Mouse (Mus musculus) kidney, embryonic 16.5 days (tissue): ENCODE results near the gene Mast4. TPM values are rescaled to one million over a fixed set of nuclear protein-coding genes. Genes with fewer than 3 reads are reported as not detected.
"Not testable (repeated sequence)": the region's sequence is repeated elsewhere in the genome, so short reads cannot be mapped to it uniquely, and the experiment has no call there.

ENCODE experiments used
- ATAC-seq: fragments of 200-750 bp; cut with Nextera tagmentation; 2 replicates; pipeline ENCODE4 v1.8.0; 2017; ENCODE audit warnings: moderate TSS enrichment; ENCODE audit not compliant: low FRiP score, low TSS enrichment
- H3K27ac ChIP-seq: fragments of 300-500 bp; sonication (generic); 2 replicates; pipeline ENCODE4 v1.5.1; 2014; ENCODE audit warnings: low read length
- H3K27me3 ChIP-seq: fragments of 300-500 bp; sonication (generic); 2 replicates; pipeline ENCODE4 v1.6.1; 2014; ENCODE audit warnings: low read length, control low read depth, mixed read lengths; ENCODE audit not compliant: insufficient read depth
- H3K36me3 ChIP-seq: fragments of 300-500 bp; sonication (generic); 2 replicates; pipeline ENCODE4 v1.6.1; 2014; ENCODE audit warnings: low read length, control low read depth, mixed read lengths; ENCODE audit not compliant: insufficient read depth
- H3K4me1 ChIP-seq: fragments of 300-500 bp; sonication (generic); 2 replicates; pipeline ENCODE4 v1.6.1; 2014; ENCODE audit warnings: low read length, control low read depth, mixed read lengths; ENCODE audit not compliant: insufficient read depth
- H3K4me2 ChIP-seq: fragments of 300-500 bp; sonication (generic); replicated peaks from 2 replicates; pipeline ENCODE4 v1.6.1; 2014; ENCODE audit warnings: low read depth, low read length
- H3K4me3 ChIP-seq: fragments of 300-500 bp; sonication (generic); 2 replicates; pipeline ENCODE4 v1.5.1; 2014; ENCODE audit warnings: mild to moderate bottlenecking, low read length
- H3K9ac ChIP-seq: fragments of 300-500 bp; sonication (generic); replicated peaks from 2 replicates; pipeline ENCODE4 v1.6.1; 2014; ENCODE audit warnings: low read length
- H3K9me3 ChIP-seq: fragments of 300-500 bp; sonication (generic); 2 replicates; pipeline ENCODE4 v1.6.1; 2016; ENCODE audit warnings: low read length, control low read depth
- WGBS: fragments of 180-500 bp; shearing (Covaris S2); extraction: QIAGEN DNeasy Blood & Tissue Kit; methylation state at CpG from one replicate; pipeline ENCODE4 v1.1.7; 2014; 5-methylcytosine and 5-hydroxymethylcytosine counted together
- polyA plus RNA-seq: library from polyadenylated mRNA; unstranded; fragments of >200 nt; fragmentation: Nextera tagmentation; extraction: Ambion mirVana; gene quantifications from 2 replicates; pipeline ENCODE4 v1.2.1, GENCODE M21; 2015

Mast4 gene
- polyA plus RNA-seq = 19.9 and 23.5 TPM in 2 replicates

DNA sequence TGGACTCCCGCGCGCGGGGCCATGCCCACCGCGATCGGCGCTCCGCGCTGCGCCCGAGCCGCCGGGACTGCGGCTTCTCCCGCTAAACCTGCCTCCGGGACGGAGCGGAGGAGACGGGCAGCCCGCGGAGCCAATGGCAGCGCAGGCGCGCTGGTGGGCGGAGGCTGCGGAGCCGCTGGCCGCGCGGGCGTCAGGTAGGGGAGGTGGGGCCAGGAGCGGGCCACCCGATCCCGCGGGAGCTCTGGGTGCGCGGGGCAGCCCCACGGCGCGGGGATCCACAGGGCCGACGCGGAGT is at the start of gene Mast4:
TSS of gene Mast4 (minus strand) at position 106 of the 295 bp plus-strand sequence.
- no peaks in the 10 kb centered on the region for H3K36me3 ChIP-seq
- H3K4me2 ChIP-seq = peak within 1 kb of the TSS; percentile 96
- WGBS = under 1% methylated on average over 44 of the region's 44 CpGs
- no peak within 1 kb of the TSS for H3K27ac ChIP-seq
- H3K27me3 ChIP-seq = peaks cover 47% of the 10 kb centered on the region
- ATAC-seq = peak; percentile 98
- peak within 1 kb of the TSS; percentile 77 for H3K4me3 ChIP-seq
- no peaks in the 10 kb centered on the region for H3K9me3 ChIP-seq
- H3K9ac ChIP-seq = peak within 1 kb of the TSS; percentile 72
- H3K4me1 ChIP-seq = peaks cover 18% of the 10 kb centered on the region

DNA sequence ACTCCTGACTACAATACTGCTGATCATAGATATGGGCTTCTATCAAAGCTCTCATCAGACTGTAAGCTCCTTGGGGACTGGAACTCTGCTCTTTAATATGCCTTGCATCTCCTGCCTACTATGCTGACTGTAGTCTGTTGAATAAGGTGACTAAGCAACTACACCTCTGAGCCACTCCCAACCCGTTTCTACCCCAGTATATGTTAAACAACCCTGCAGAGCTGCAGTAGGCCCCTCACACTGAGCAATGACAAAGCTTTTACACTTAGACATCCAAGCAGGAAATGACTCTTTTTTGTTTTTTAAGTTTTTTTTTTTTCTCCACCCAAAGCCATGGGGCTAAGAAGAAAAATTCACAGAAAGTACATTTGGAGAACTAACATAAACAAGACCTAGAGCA is 40.2 kb upstream of the Mast4 start:
- no peak overlapping the region for H3K27ac ChIP-seq
- H3K9ac ChIP-seq = no peak overlapping the region
- no peak for ATAC-seq
- no peak overlapping the region for H3K4me2 ChIP-seq
- WGBS = 45% methylated on average over 1 of the region's 1 CpGs
- no peaks in the 10 kb centered on the region for H3K36me3 ChIP-seq
- H3K27me3 ChIP-seq = no peaks in the 10 kb centered on the region
- H3K4me3 ChIP-seq = no peak overlapping the region
- H3K9me3 ChIP-seq = no peaks in the 10 kb centered on the region
- H3K4me1 ChIP-seq = no peaks in the 10 kb centered on the region

- Histone ChIP-seq H3K4me3 (no peak overlapping the region), H3K36me3 (no peaks in the 10 kb centered on the region), H3K9ac (no peak overlapping the region), H3K27me3 (no peaks in the 10 kb centered on the region), H3K9me3 (no peaks in the 10 kb centered on the region), H3K4me1 (no peaks in the 10 kb centered on the region), H3K4me2 (no peak overlapping the region), H3K27ac (no peak overlapping the region)
- no peak for ATAC-seq
- 78% methylated on average over 7 of the region's 7 CpGs for WGBS
These were observed 34.9 kb upstream of the Mast4 start for GRCm38 (mm10) chr13:103369194-103369593.

- H3K4me3 ChIP-seq = no peak overlapping the region
- no peak overlapping the region for H3K9ac ChIP-seq
- H3K4me2 ChIP-seq = no peak overlapping the region
- no peak for ATAC-seq
- no peaks in the 10 kb centered on the region for H3K9me3 ChIP-seq
- H3K27me3 ChIP-seq = no peaks in the 10 kb centered on the region
- no peak overlapping the region for H3K27ac ChIP-seq
- H3K36me3 ChIP-seq = no peaks in the 10 kb centered on the region
- H3K4me1 ChIP-seq = no peaks in the 10 kb centered on the region
- WGBS = 41% methylated on average over 10 of the region's 10 CpGs
These were observed 28.9 kb upstream of the Mast4 start for GRCm38 (mm10) chr13:103363181-103363580.

DNA sequence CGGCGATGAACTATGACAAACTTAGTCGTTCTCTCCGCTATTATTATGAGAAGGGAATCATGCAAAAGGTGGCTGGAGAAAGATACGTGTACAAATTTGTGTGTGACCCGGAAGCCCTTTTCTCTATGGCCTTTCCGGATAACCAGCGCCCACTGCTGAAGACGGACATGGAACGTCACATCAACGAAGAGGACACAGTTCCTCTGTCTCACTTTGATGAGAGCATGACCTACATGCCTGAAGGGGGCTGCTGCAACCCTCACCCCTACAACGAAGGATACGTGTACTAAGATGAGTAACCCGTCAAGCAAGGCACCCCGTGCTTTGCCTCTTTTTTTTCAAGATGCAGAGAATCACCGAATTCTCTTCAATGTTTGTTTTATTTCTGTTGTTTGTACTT is 23.1 kb upstream of the Mast4 start:
- not testable (repeated sequence) for H3K27ac ChIP-seq, H3K4me3 ChIP-seq, H3K27me3 ChIP-seq, ATAC-seq, H3K9me3 ChIP-seq, H3K9ac ChIP-seq, H3K4me2 ChIP-seq, H3K36me3 ChIP-seq, H3K4me1 ChIP-seq
- 96% methylated on average over 16 of the region's 16 CpGs for WGBS

GRCm38 (mm10) chr13:103356909-103357308 is 22.6 kb upstream of the Mast4 start:
- H3K27ac ChIP-seq, H3K4me3 ChIP-seq, H3K27me3 ChIP-seq, H3K9ac ChIP-seq, ATAC-seq, H3K4me1 ChIP-seq, H3K4me2 ChIP-seq, H3K9me3 ChIP-seq, H3K36me3 ChIP-seq: not testable (repeated sequence)
- 88% methylated on average over 5 of the region's 6 CpGs for WGBS

GRCm38 (mm10) chr13:103354737-103355136 is 20.4 kb upstream of the Mast4 start:
- Histone ChIP-seq H3K36me3 (no peaks in the 10 kb centered on the region), H3K4me1 (no peaks in the 10 kb centered on the region), H3K27me3 (no peaks in the 10 kb centered on the region), H3K9me3 (no peaks in the 10 kb centered on the region), H3K4me2 (no peak overlapping the region), H3K27ac (no peak overlapping the region), H3K9ac (no peak overlapping the region), H3K4me3 (no peak overlapping the region)
- ATAC-seq = no peak
- 84% methylated on average over 3 of the region's 3 CpGs for WGBS

- H3K4me2 ChIP-seq = no peak overlapping the region
- H3K4me1 ChIP-seq = no peaks in the 10 kb centered on the region
- H3K4me3 ChIP-seq = no peak overlapping the region
- ATAC-seq = no peak
- H3K9ac ChIP-seq = no peak overlapping the region
- no peaks in the 10 kb centered on the region for H3K36me3 ChIP-seq
- WGBS = 96% methylated on average over 8 of the region's 8 CpGs
- H3K27ac ChIP-seq = no peak overlapping the region
- no peaks in the 10 kb centered on the region for H3K9me3 ChIP-seq
- no peaks in the 10 kb centered on the region for H3K27me3 ChIP-seq
These were observed 10.5 kb upstream of the Mast4 start for GRCm38 (mm10) chr13:103344749-103345148.

GRCm38 (mm10) chr13:103344006-103344720 is 9.9 kb upstream of the Mast4 start:
- no peak for ATAC-seq
- no peaks in the 10 kb centered on the region for H3K4me1 ChIP-seq
- no peaks in the 10 kb centered on the region for H3K9me3 ChIP-seq

DNA sequence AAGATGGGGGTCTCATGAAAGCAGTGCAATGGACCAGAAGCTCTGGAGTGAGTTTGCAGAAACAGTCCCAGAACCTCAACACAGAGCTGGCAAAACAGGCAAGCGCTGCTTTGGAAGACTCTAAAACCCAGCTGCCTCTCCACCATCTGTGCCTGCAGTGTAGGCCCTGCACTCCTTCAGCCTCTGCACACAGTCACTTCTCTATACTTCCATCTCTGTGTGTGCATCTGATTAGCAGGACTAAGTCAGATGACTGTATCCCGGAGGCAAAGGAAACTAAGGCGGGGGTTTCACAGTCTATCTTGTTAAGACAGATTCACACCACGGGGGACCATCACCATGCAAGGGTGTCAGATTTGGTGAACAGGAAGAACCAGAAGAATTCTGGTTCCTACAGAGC is 6.7 kb upstream of the Mast4 start:
- ATAC-seq = no peak

More at GRCm38 (mm10) chr13:103344006-103344720, 9.9 kb upstream of the Mast4 start:
- no peak overlapping the region for H3K4me3 ChIP-seq
- H3K27ac ChIP-seq = no peak overlapping the region
- no peak overlapping the region for H3K9ac ChIP-seq
- H3K36me3 ChIP-seq = no peaks in the 10 kb centered on the region
- WGBS = 82% methylated on average over 8 of the region's 8 CpGs
- no peak overlapping the region for H3K4me2 ChIP-seq
- H3K27me3 ChIP-seq = no peaks in the 10 kb centered on the region

More for the DNA sequence above, 6.7 kb upstream of the Mast4 start:
- 84% methylated on average over 4 of the region's 4 CpGs for WGBS
- Histone ChIP-seq H3K27ac (no peak overlapping the region), H3K4me2 (no peak overlapping the region), H3K36me3 (no peaks in the 10 kb centered on the region), H3K4me1 (no peaks in the 10 kb centered on the region), H3K9ac (no peak overlapping the region), H3K9me3 (no peaks in the 10 kb centered on the region), H3K27me3 (peaks cover 8% of the 10 kb centered on the region), H3K4me3 (no peak overlapping the region)
